Mouse (Mus musculus): ENCODE results near the gene Pygm. TPM values are rescaled to one million over a fixed set of nuclear protein-coding genes. Genes with fewer than 3 reads are reported as not detected.

Pygm gene
- polyA plus RNA-seq, 1 experiment from 2014 or later, result 2.2 TPM

GRCm38 (mm10) chr19:6418233-6418879, 34.2 kb downstream of the Pygm start, which contains the start of gene Nrxn2:
TSS of gene Nrxn2 (plus strand) at chr19:6418731.
- H3K4me1 ChIP-seq (replicated peaks), result peaks cover 82% of the 10 kb centered on the region
- H3K27ac ChIP-seq, result peak within 1 kb of the TSS; percentile 95
- no peaks in the 10 kb centered on the region for H3K36me3 ChIP-seq
- under 1% methylated on average over 35 of the region's 46 CpGs for WGBS
- H3K9me3 ChIP-seq, result no peaks in the 10 kb centered on the region
- peak; percentile 92 for ATAC-seq
- H3K4me2 ChIP-seq (replicated peaks), result peak within 1 kb of the TSS; percentile 68
- H3K4me3 ChIP-seq (replicated peaks), result peak within 1 kb of the TSS; percentile 69
- H3K9ac ChIP-seq (replicated peaks), result peak within 1 kb of the TSS; percentile 88
- H3K27me3 ChIP-seq, result peaks cover 5% of the 10 kb centered on the region; the same call in 1 of the 2 replicates

DNA sequence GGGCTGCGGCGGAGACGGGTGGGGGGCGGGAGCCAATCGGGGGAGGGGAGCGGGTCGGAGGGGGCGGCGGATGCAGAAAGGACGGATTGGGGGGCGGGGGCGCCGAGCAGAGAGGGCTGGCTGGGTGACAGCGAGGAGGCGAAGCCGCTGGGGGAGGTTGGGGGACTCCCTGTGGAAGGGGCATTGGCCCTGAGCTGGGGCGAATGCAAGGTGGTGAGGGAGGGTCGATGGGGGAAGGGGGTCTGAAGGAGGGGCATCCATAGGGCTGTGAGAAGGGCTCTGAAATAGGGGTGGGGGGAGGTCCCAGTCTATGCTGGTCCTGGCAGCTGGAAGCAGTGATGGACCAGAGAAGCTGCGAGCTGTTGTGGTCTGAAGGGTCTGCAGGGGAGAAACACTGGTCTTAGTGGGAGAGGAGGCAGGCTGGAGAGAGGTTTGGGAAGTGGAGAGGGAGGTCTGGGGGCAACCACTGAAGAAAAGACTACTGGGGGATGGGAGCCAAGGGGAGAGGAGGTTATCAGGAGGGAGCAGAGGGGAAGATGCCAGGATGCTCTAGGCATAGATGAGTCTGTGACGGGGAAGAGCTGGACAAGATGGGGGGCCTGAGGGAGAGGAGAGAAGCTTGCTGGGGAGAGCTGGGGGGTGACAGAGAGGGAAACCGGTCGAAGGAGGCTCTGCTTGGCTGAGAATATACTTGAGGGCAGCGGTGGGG, 34.9 kb downstream of the Pygm start:
- Histone ChIP-seq H3K4me2 (replicated peaks) (peak overlapping the region; percentile 68), H3K4me3 (replicated peaks) (peak overlapping the region; percentile 69), H3K9me3 (no peaks in the 10 kb centered on the region), H3K27ac (peak overlapping the region; percentile 95), H3K36me3 (no peaks in the 10 kb centered on the region), H3K9ac (replicated peaks) (peak overlapping the region; percentile 88), H3K4me1 (replicated peaks) (peaks cover 90% of the 10 kb centered on the region), H3K27me3 (peaks cover 5% of the 10 kb centered on the region; the same call in 1 of the 2 replicates)
- ATAC-seq, result peak; percentile 8; the same call in 1 of the 2 replicates
- 4% methylated on average over 23 of the region's 23 CpGs for WGBS

DNA sequence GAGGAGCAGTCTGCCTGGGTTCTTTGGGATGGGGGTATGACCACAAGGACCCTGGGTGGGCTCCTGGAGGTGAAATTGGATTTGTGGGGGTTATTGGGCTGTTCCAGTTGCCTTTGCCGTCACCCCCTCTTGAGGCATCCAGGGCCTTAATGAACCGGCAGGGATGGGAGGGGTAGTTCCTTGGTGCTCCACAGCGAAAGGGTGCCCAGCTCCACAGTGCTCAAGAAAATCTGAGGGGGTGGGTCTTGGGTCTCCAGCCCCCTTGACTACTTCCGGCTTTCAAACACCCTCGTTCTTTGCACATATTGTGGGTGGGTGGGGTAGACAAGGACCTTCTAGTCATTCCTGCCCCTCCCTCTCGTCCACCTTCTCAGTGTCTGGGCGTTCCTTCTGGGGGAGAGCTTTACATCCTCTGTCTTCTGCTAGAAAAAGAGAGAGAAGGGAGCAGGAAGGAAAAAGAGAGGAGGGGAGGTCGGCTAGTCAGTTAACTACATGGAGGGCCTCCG, 35.7 kb downstream of the Pygm start:
- no peaks in the 10 kb centered on the region for H3K36me3 ChIP-seq
- H3K4me2 ChIP-seq (replicated peaks), result peak overlapping the region; percentile 68
- no peak for ATAC-seq
- peak overlapping the region; percentile 88 for H3K9ac ChIP-seq (replicated peaks)
- 52% methylated on average over 9 of the region's 9 CpGs for WGBS
- H3K27ac ChIP-seq, result peak overlapping the region; percentile 95
- peaks cover 91% of the 10 kb centered on the region for H3K4me1 ChIP-seq (replicated peaks)
- H3K4me3 ChIP-seq (replicated peaks), result peak overlapping the region; percentile 69
- H3K9me3 ChIP-seq, result no peaks in the 10 kb centered on the region
- peaks cover 5% of the 10 kb centered on the region; the same call in 1 of the 2 replicates for H3K27me3 ChIP-seq

DNA sequence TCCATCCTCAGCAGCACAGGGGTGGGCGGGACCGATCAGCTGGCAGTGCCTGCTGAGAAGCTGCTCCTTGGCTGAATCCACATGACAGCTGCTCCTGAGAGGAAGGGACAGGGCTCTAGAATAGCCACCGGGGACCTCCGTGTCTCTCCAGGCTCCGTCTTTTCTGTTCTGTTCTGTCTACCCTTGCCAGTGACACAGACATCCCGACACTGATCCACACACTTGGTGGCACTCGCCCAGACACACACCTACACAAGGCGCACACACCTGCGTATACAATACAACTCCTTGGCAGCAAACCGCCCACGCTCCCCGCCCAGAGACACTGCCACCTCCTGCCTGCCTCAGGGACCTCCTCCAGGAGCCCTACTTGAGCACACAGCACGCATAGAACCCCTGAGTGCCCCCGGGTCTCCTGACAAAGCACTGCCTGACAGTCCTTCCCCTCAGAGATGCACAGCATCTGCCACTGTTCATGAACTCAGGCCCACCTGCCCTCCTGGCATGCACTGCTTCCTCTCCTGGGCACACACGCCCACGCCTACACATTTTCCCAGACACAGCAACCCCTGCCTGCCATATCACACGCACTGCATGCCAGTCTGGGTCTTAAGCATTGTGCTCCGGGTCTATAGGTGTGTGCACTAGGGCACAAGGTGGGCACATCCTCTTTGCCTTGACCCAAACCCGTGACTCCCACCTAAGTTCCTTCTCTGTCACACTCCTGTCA, 36.4 kb downstream of the Pygm start:
- H3K4me3 ChIP-seq (replicated peaks), result peak overlapping the region; percentile 69
- H3K4me2 ChIP-seq (replicated peaks), result peak overlapping the region; percentile 68
- H3K36me3 ChIP-seq, result no peaks in the 10 kb centered on the region
- no peaks in the 10 kb centered on the region for H3K9me3 ChIP-seq
- peak overlapping the region; percentile 88 for H3K9ac ChIP-seq (replicated peaks)
- 54% methylated on average over 19 of the region's 19 CpGs for WGBS
- no peak overlapping the region for H3K27ac ChIP-seq
- peaks cover 91% of the 10 kb centered on the region for H3K4me1 ChIP-seq (replicated peaks)
- ATAC-seq, result no peak
- peaks cover 5% of the 10 kb centered on the region; the same call in 1 of the 2 replicates for H3K27me3 ChIP-seq

DNA sequence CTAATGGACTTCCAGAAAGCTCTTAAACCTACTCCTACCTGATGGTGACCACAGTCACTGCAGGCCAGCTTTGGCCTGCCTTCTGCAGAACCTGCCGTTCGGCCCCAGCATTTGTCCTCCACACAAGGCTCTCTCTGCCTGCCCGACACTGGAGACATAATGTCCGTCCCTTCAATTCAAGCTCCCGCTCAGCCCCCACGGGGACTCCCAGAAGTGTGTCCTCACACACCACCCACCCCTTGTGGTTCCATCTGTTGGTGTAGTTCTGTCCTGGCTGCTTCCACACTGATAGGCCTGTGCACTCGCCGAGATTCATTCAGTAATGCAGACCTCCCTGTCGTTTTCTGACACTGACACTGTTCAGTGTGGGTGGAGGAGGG, 37.0 kb downstream of the Pygm start:
- no peak for ATAC-seq
- peaks cover 91% of the 10 kb centered on the region for H3K4me1 ChIP-seq (replicated peaks)
- H3K27me3 ChIP-seq, result peaks cover 9% of the 10 kb centered on the region; the same call in 1 of the 2 replicates
- H3K4me2 ChIP-seq (replicated peaks), result peak overlapping the region; percentile 68
- H3K4me3 ChIP-seq (replicated peaks), result peak overlapping the region; percentile 69
- no peak overlapping the region for H3K27ac ChIP-seq
- WGBS, result 77% methylated on average over 9 of the region's 9 CpGs
- no peaks in the 10 kb centered on the region for H3K9me3 ChIP-seq
- H3K36me3 ChIP-seq, result no peaks in the 10 kb centered on the region
- H3K9ac ChIP-seq (replicated peaks), result peak overlapping the region; percentile 88

DNA sequence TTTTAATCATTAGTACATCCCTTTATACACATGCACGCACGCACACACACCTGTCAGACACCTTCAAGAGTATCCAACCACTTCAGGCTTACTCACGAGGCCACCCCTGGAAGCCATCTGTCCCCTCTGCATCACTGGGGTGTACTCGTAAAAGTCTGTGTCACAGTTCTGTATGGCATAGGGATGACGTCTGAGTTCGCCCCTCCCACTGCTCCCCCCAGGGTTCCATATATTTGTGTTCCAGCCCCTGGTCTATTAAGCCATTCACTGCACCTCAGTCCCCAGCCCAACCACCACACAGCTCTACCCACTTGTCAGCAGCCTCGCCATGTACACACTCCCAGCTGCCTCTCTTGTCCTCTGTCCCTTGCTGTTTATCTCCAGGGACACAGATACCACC, 37.8 kb downstream of the Pygm start:
- no peak for ATAC-seq
- H3K4me3 ChIP-seq (replicated peaks), result no peak overlapping the region

DNA sequence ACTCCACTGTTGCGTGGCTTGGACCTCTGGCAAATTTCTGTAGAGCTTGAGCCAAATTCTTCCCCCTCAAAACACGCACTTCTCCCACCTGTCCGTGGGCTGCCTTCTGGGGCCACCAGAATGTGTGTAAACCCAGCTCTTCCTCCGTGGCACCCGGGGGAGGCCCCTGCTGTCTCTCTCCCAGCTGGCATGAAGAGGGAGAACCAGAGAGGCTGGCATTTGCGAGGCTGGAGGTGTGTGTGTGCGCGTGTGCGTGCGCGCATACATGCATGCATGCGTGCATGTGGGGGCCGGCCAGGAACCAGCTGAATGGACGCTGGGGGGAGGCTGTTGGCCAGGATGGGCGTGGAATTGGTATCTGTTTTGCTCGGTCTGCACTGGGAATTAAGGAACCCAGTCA, 39.0 kb downstream of the Pygm start:
- Histone ChIP-seq H3K4me1 (replicated peaks) (peaks cover 91% of the 10 kb centered on the region), H3K4me3 (replicated peaks) (no peak overlapping the region), H3K27ac (no peak overlapping the region), H3K27me3 (peaks cover 29% of the 10 kb centered on the region), H3K9me3 (no peaks in the 10 kb centered on the region), H3K9ac (replicated peaks) (no peak overlapping the region), H3K36me3 (peaks cover 5% of the 10 kb centered on the region), H3K4me2 (replicated peaks) (peak overlapping the region; percentile 5; the same call in 1 of the 2 replicates)
- 88% methylated on average over 16 of the region's 16 CpGs for WGBS
- no peak for ATAC-seq

More for the DNA sequence above, 37.8 kb downstream of the Pygm start:
- H3K9me3 ChIP-seq, result no peaks in the 10 kb centered on the region
- H3K4me2 ChIP-seq (replicated peaks), result 0 out of 2 replicates have a peak overlapping the region, but pooled peaks have one; percentile 5
- no peak overlapping the region for H3K9ac ChIP-seq (replicated peaks)
- WGBS, result 76% methylated on average over 7 of the region's 7 CpGs
- H3K27me3 ChIP-seq, result peaks cover 17% of the 10 kb centered on the region
- no peaks in the 10 kb centered on the region for H3K36me3 ChIP-seq
- H3K27ac ChIP-seq, result no peak overlapping the region
- H3K4me1 ChIP-seq (replicated peaks), result peaks cover 91% of the 10 kb centered on the region

DNA sequence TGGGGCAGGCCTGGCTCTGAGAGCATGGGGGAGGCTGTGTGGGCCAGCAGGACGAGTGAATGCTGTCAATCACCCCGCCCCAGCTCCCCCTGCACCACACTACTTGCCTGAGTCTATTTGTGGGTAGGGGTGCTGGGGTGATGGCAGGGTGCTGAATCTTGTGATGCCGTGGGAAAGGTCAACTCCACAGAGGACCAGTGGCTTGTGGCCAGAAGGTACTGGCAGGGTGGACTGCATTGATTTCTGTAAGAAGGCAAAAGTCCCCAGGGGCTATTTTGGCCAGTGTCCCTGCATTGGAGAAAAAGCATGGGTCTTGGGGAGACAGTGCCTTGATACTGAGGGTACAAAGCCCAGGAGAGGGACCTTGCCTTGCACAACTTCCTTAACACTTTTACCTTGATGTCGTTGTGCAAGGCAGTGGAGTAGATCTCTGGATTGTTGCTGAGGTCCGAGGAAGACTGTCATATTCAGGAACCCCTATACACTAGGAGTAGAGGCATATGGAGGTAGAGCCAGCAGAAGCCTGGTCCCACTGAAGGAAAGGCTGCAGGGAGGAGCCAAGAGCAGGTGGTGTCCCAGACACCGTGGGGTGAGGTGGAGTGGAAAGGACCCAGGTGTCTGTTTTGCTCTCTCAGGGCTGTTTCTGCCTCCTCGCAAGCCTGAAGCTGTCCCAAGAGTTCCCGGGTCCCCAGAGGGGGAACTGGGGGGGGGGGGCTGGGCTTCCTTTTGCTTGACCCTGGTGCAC, 40.1 kb downstream of the Pygm start:
- H3K4me1 ChIP-seq (replicated peaks), result peaks cover 99% of the 10 kb centered on the region
- no peak overlapping the region for H3K4me3 ChIP-seq (replicated peaks)
- 0 out of 2 replicates have a peak overlapping the region, but pooled peaks have one; percentile 10 for H3K4me2 ChIP-seq (replicated peaks)
- no peak overlapping the region; the same call in 1 of the 2 replicates for H3K9ac ChIP-seq (replicated peaks)
- peaks cover 40% of the 10 kb centered on the region for H3K27me3 ChIP-seq
- no peak overlapping the region for H3K27ac ChIP-seq
- ATAC-seq, result no peak
- H3K36me3 ChIP-seq, result peaks cover 13% of the 10 kb centered on the region
- 55% methylated on average over 8 of the region's 8 CpGs for WGBS
- no peaks in the 10 kb centered on the region for H3K9me3 ChIP-seq

GRCm38 (mm10) chr19:6425595-6425994, 41.4 kb downstream of the Pygm start:
- H3K9ac ChIP-seq (replicated peaks), result no peak overlapping the region
- H3K4me3 ChIP-seq (replicated peaks), result no peak overlapping the region
- 0 out of 2 replicates have a peak, but pooled peaks have one; percentile 12 for ATAC-seq
- peaks cover 100% of the 10 kb centered on the region for H3K4me1 ChIP-seq (replicated peaks)
- H3K4me2 ChIP-seq (replicated peaks), result peak overlapping the region; percentile 25
- peaks cover 53% of the 10 kb centered on the region for H3K27me3 ChIP-seq
- H3K36me3 ChIP-seq, result peaks cover 13% of the 10 kb centered on the region
- WGBS, result 43% methylated on average over 5 of the region's 5 CpGs
- no peaks in the 10 kb centered on the region for H3K9me3 ChIP-seq
- peak overlapping the region; percentile 48 for H3K27ac ChIP-seq

DNA sequence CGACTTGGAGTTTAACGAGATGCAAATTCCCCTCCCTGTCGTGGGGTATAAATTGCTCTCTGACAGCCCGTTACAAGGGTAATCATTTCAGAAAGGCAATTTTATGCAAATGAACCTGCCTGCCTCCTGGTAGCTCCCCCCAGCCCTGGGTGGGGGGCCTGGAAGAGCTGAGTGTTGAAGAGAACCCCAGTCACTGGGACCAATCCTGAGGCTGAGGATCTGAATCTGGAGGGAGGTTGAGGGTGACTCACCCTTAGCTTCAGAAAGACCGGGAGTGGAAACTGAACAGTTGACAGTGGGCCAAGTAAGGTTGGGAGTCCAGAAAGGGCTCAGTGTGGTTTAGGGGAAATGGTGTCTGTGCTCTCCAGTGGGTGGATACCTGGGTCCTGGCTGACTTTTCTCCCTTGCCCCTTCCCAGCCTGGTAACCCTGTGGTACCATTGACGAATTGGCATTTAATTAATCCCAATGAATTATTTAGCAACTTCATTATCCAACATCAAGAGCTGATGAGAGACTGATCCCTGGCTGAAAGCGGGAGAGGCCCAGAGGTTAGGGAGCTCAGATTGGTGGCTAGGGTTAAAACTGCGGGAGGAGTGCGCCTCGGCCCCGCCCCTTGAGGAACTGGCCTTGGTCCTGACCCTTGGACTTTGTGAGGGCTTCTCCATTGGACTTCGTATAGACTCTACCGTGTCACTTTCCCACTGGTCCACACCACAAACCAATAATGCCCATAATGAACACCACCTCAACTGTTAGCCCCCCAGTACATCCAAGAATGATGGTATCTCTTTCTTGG, 42.7 kb downstream of the Pygm start:
- Histone ChIP-seq H3K9ac (replicated peaks) (no peak overlapping the region), H3K4me1 (replicated peaks) (peaks cover 96% of the 10 kb centered on the region), H3K27me3 (peaks cover 52% of the 10 kb centered on the region), H3K36me3 (peaks cover 13% of the 10 kb centered on the region), H3K27ac (peak overlapping the region; percentile 48), H3K9me3 (no peaks in the 10 kb centered on the region), H3K4me2 (replicated peaks) (peak overlapping the region; percentile 57), H3K4me3 (replicated peaks) (0 out of 2 replicates have a peak overlapping the region, but pooled peaks have one; percentile 36)
- no peak for ATAC-seq
- WGBS, result 16% methylated on average over 13 of the region's 13 CpGs
